Mouse (Mus musculus): ENCODE measurements around the gene 6030468B19Rik.

- TF ChIP-seq ZNF384 (IDR thresholded peaks at IDR 0.05; ENCODE audit: low read depth, low read length) (no peak), HCFC1 (IDR thresholded peaks at IDR 0.05; ENCODE audit: borderline replicate concordance, insufficient read depth, low read length) (no peak), MAFK (IDR thresholded peaks at IDR 0.05; ENCODE audit: insufficient read depth, low read depth, low read length) (no peak), CHD2 (IDR thresholded peaks at IDR 0.05; ENCODE audit: low read depth, low read length) (no peak)
Measured at GRCm38 (mm10) chr11:117798160-117798541, 691 bp downstream of the 6030468B19Rik start.
